Mouse (Mus musculus): ENCODE data around the gene Pde4d.

Pde4d gene

GRCm38 (mm10) chr13:109533838-109534523, 1084.2 kb downstream of the Pde4d start:
- in situ Hi-C loops (cut with MboI; ENCODE audit: unreplicated experiment in 2 of 2): loop anchor here in 1 of 2 experiments (25.0 kb wide), 1 partner anchor 1172 kb away; no protein-coding TSS in a partner anchor

GRCm38 (mm10) chr13:109534709-109535284, 1085.0 kb downstream of the Pde4d start:
- in situ Hi-C loops (cut with MboI; ENCODE audit: unreplicated experiment in 2 of 2): loop anchor here in 1 of 2 experiments (25.0 kb wide), 1 partner anchor 1172 kb away; no protein-coding TSS in a partner anchor

- in situ Hi-C loops (cut with MboI; ENCODE audit: unreplicated experiment in 2 of 2): loop anchor here in 1 of 2 experiments (25.0 kb wide), 1 partner anchor 1174 kb away; no protein-coding TSS in a partner anchor
These were observed 1086.9 kb downstream of the Pde4d start for GRCm38 (mm10) chr13:109536636-109537035.

- in situ Hi-C loops (cut with MboI; ENCODE audit: unreplicated experiment in 2 of 2): loop anchor here in 1 of 2 experiments (25.0 kb wide), 1 partner anchor 1177 kb away; no protein-coding TSS in a partner anchor
These were observed 1089.6 kb downstream of the Pde4d start for GRCm38 (mm10) chr13:109539371-109539770.

GRCm38 (mm10) chr13:109544646-109545045, 1094.9 kb downstream of the Pde4d start:
- in situ Hi-C loops (cut with MboI; ENCODE audit: unreplicated experiment in 2 of 2): loop anchor here in 1 of 2 experiments (5.0 to 25.0 kb wide), 2 partner anchors 312 to 1182 kb away; no protein-coding TSS in a partner anchor

GRCm38 (mm10) chr13:109546337-109546736, 1096.6 kb downstream of the Pde4d start:
- in situ Hi-C loops (cut with MboI; ENCODE audit: unreplicated experiment in 2 of 2): loop anchor here in 1 of 2 experiments (25.0 kb wide), 1 partner anchor 1184 kb away; no protein-coding TSS in a partner anchor

- in situ Hi-C loops (cut with MboI; ENCODE audit: unreplicated experiment in 2 of 2): loop anchor here in 1 of 2 experiments (25.0 kb wide), 1 partner anchor 1185 kb away; no protein-coding TSS in a partner anchor
These were observed 1097.3 kb downstream of the Pde4d start for GRCm38 (mm10) chr13:109547006-109547587.

- in situ Hi-C loops (cut with MboI; ENCODE audit: unreplicated experiment in 2 of 2): loop anchor here in 1 of 2 experiments (25.0 kb wide), 1 partner anchor 1185 kb away; no protein-coding TSS in a partner anchor
These were observed 1098.0 kb downstream of the Pde4d start for GRCm38 (mm10) chr13:109547700-109548099.

GRCm38 (mm10) chr13:109548263-109548662, 1098.5 kb downstream of the Pde4d start:
- in situ Hi-C loops (cut with MboI; ENCODE audit: unreplicated experiment in 2 of 2): loop anchor here in 1 of 2 experiments (25.0 kb wide), 1 partner anchor 1186 kb away; no protein-coding TSS in a partner anchor

GRCm38 (mm10) chr13:109548771-109549555, 1099.2 kb downstream of the Pde4d start:
- in situ Hi-C loops (cut with MboI; ENCODE audit: unreplicated experiment in 2 of 2): loop anchor here in 1 of 2 experiments (25.0 kb wide), 1 partner anchor 1187 kb away; no protein-coding TSS in a partner anchor

- in situ Hi-C loops (cut with MboI; ENCODE audit: unreplicated experiment in 2 of 2): loop anchor here in 1 of 2 experiments (25.0 kb wide), 1 partner anchor 315 kb away; no protein-coding TSS in a partner anchor
These were observed 1102.1 kb downstream of the Pde4d start for GRCm38 (mm10) chr13:109551836-109552235.

- in situ Hi-C loops (cut with MboI; ENCODE audit: unreplicated experiment in 2 of 2): loop anchor here in 1 of 2 experiments (25.0 kb wide), 1 partner anchor 318 kb away; no protein-coding TSS in a partner anchor
These were observed 1105.8 kb downstream of the Pde4d start for GRCm38 (mm10) chr13:109555513-109555912.

- in situ Hi-C loops (cut with MboI; ENCODE audit: unreplicated experiment in 2 of 2): loop anchor here in 1 of 2 experiments (25.0 kb wide), 1 partner anchor 320 kb away; no protein-coding TSS in a partner anchor
These were observed 1107.1 kb downstream of the Pde4d start for GRCm38 (mm10) chr13:109556853-109557252.

GRCm38 (mm10) chr13:109558341-109559257, 1108.9 kb downstream of the Pde4d start:
- in situ Hi-C loops (cut with MboI; ENCODE audit: unreplicated experiment in 2 of 2): loop anchor here in 1 of 2 experiments (25.0 kb wide), 1 partner anchor 321 kb away; no protein-coding TSS in a partner anchor

- in situ Hi-C loops (cut with MboI; ENCODE audit: unreplicated experiment in 2 of 2): loop anchor here in 1 of 2 experiments (25.0 kb wide), 1 partner anchor 323 kb away; no protein-coding TSS in a partner anchor
These were observed 1110.5 kb downstream of the Pde4d start for GRCm38 (mm10) chr13:109560261-109560660.

- in situ Hi-C loops (cut with MboI; ENCODE audit: unreplicated experiment in 2 of 2): loop anchor here in 1 of 2 experiments (25.0 kb wide), 1 partner anchor 332 kb away; no protein-coding TSS in a partner anchor
These were observed 1119.1 kb downstream of the Pde4d start for GRCm38 (mm10) chr13:109568638-109569468.

GRCm38 (mm10) chr13:109569491-109569890, 1119.7 kb downstream of the Pde4d start:
- in situ Hi-C loops (cut with MboI; ENCODE audit: unreplicated experiment in 2 of 2): loop anchor here in 1 of 2 experiments (25.0 kb wide), 1 partner anchor 332 kb away; no protein-coding TSS in a partner anchor

Measured in v-Abl transformed pro-B cells (cell line).